Comparison of ENCODE assay signal across 12 mouse cellular contexts in genomic region chr1:171613962-171614361, GRCm38 (mm10). TPM values are rescaled to one million over a fixed set of nuclear protein-coding genes. Genes with fewer than 3 reads are reported as not detected.
DNase-seq lines count a peak whose midpoint lies in the region; ATAC-seq and TF ChIP-seq lines count a peak whose summit lies in the region.
"Had no signal": no experiment of that assay in that cellular context is flagged by ENCODE, and none has a peak within 500 bp of the region (broad histone marks: within the 10 kb centered on the region; RNA-seq: fewer than 3 reads in every experiment).

No protein-coding gene starts in this region.

- ATAC-seq in Patski, result no peak

- no peak overlapping the region for H3K27ac ChIP-seq in liver, adult 2 months (replicated peaks; ENCODE audit: insufficient read depth, low read depth, low read length)
- 0 out of 2 replicates have a peak overlapping the region, but pooled peaks have one; percentile 2 for H3K27ac ChIP-seq in macrophage
- H3K27ac ChIP-seq: midbrain, embryonic 12.5 days had no signal

- peak; percentile 30; the same call in 1 of the 2 replicates for TF ChIP-seq CTCF in liver, adult 2 months (IDR thresholded peaks at IDR 0.05; ENCODE audit: low read depth, low read length)
- TF ChIP-seq CTCF in Patski (IDR thresholded peaks at IDR 0.05), result peak; percentile 18

- H3K27me3 ChIP-seq in liver, adult 2 months (ENCODE audit: control insufficient read depth, insufficient read depth, low read length), result no peaks in the 10 kb centered on the region
- H3K27me3 ChIP-seq in Patski, result no peaks in the 10 kb centered on the region
- H3K27me3 ChIP-seq: midbrain, embryonic 12.5 days had no signal

- WGBS in liver, adult 2 months, result 10% methylated on average over 2 of the region's 2 CpGs
- WGBS in macrophage (ENCODE audit: missing documents), result 6% methylated on average over 2 of the region's 2 CpGs

- CTCF ChIA-PET in Patski (lab: Charles Lee), result interaction anchor here (1.0 kb wide), 1 partner anchor 44 kb away, joined by 3 read pairs; no protein-coding TSS in a partner anchor

- no peaks in the 10 kb centered on the region for H3K4me1 ChIP-seq in liver, adult 2 months (ENCODE audit: control insufficient read depth, insufficient read depth, low read length)
- H3K4me1 ChIP-seq: midbrain, embryonic 12.5 days had no signal

- no peak overlapping the region for H3K9ac ChIP-seq in liver, adult 2 months (ENCODE audit: low read depth, low read length)
- H3K9ac ChIP-seq: midbrain, embryonic 12.5 days had no signal

- H3K36me3 ChIP-seq in liver, adult 2 months (ENCODE audit: control insufficient read depth, insufficient read depth, low read length), result no peaks in the 10 kb centered on the region
- no peaks in the 10 kb centered on the region for H3K36me3 ChIP-seq in macrophage (ENCODE audit: inconsistent target)
- H3K36me3 ChIP-seq: midbrain, embryonic 12.5 days had no signal

- in situ Hi-C loops in Patski (cut with MboI; ENCODE audit: low pct_unique_long_range_greater_than_20kb), result no loop called here

- DNase-seq in embryo, embryonic 10.5 days (ENCODE audit: low spot score), result peak; percentile 39
- DNase-seq in embryo, embryonic 10 days (ENCODE audit: low spot score), result no peak
- no peak for DNase-seq in liver, adult 2 months (ENCODE audit: extremely low read depth, low read depth, low spot score)
- DNase-seq in liver (no peak), Patski (ENCODE audit: low read depth, low spot score) (no peak)
- no peak for DNase-seq in urinary bladder, postnatal 4 days (ENCODE audit: low spot score in 2 of 2)
- no peak for DNase-seq in gastrocnemius, postnatal 25 days
- DNase-seq: adrenal gland, postnatal 10 days had no signal

- H3K79me2 ChIP-seq in liver, adult 2 months (ENCODE audit: control insufficient read depth, insufficient read depth, low read length), result no peaks in the 10 kb centered on the region
- H3K79me2 ChIP-seq in macrophage (ENCODE audit: inconsistent target), result no peaks in the 10 kb centered on the region; the same call in 1 of the 2 replicates

- TF ChIP-seq POLR2A in liver, adult 2 months (IDR thresholded peaks at IDR 0.05; ENCODE audit: extremely low read depth, insufficient read depth, low read length), result no peak

- H3K4me3 ChIP-seq in liver, adult 2 months (ENCODE audit: insufficient read depth, low read depth, low read length), result no peak overlapping the region
- H3K4me3 ChIP-seq in macrophage (ENCODE audit: inconsistent target), result no peak overlapping the region
- H3K4me3 ChIP-seq: midbrain, embryonic 12.5 days had no signal

- POLR2A ChIA-PET in Patski (lab: Charles Lee), result no interaction called here

RNA-seq across cellular contexts. Expression of gene Ly9, which starts 6.8 kb away (rescaled TPM):
- total RNA-seq in liver, adult 2 months (2014; rRNA removed), result 1.7 and 1.8 TPM in 2 replicates
- 0.60 and 1.0 TPM in 2 replicates for polyA plus RNA-seq in liver, adult 2 months (2012; rRNA removed)
- not detected for polyA plus RNA-seq in Patski (2021)
- total RNA-seq in macrophage (2018; cell fraction: chromatin; rRNA removed), result 100 to 1,000 TPM in 23 of 26 experiments, 10 to 100 TPM in 3; 76.8 to 200 (median 144) TPM
- 100 to 1,000 TPM; 293 to 703 (median 450) TPM for total RNA-seq in macrophage (2018; cell fraction: cytosol; rRNA removed)
- total RNA-seq in macrophage (2018; cell fraction: nucleus; rRNA removed), result 100 to 1,000 TPM; 156 to 447 (median 313) TPM
- polyA plus RNA-seq in macrophage (2018), result 199 to 492 TPM (median 394 TPM) in 3 replicates
- total RNA-seq in gastrocnemius, postnatal 25 days (2021), result under 1 TPM; 0.10 to 0.27 TPM
- total RNA-seq: left cerebral cortex, postnatal 10 days had no signal
- polyA plus RNA-seq: C2C12; midbrain, embryonic 12.5 days had no signal

RNA-seq across cellular contexts. Expression of gene Slamf7, which starts 38.9 kb away (rescaled TPM):
- total RNA-seq in liver, adult 2 months (2014; rRNA removed), result 0.83 and 0.87 TPM in 2 replicates
- 0.20 and 0.45 TPM in 2 replicates for polyA plus RNA-seq in liver, adult 2 months (2012; rRNA removed)
- polyA plus RNA-seq in Patski (2021), result not detected
- total RNA-seq in macrophage (2018; cell fraction: chromatin; rRNA removed), result 1,000 to 10,000 TPM in 9 of 26 experiments, 100 to 1,000 TPM in 17; 248 to 1,912 (median 729) TPM
- total RNA-seq in macrophage (2018; cell fraction: cytosol; rRNA removed), result 1,000 to 10,000 TPM in 1 of 26 experiments, 100 to 1,000 TPM in 25; 219 to 1,276 (median 582) TPM
- total RNA-seq in macrophage (2018; cell fraction: nucleus; rRNA removed), result 1,000 to 10,000 TPM in 13 of 26 experiments, 100 to 1,000 TPM in 13; 184 to 2,064 (median 1,037) TPM
- polyA plus RNA-seq in macrophage (2018), result 92.5 to 257 TPM (median 179 TPM) in 3 replicates
- not detected for total RNA-seq in gastrocnemius, postnatal 25 days (2021)
- polyA plus RNA-seq: C2C12; midbrain, embryonic 12.5 days had no signal

RNA-seq across cellular contexts. Expression of gene Cd244a, which starts 55.0 kb away (rescaled TPM):
- total RNA-seq in liver, adult 2 months (2014; rRNA removed), result 0.40 and 0.46 TPM in 2 replicates
- 0.17 TPM in 1 of 2 replicates, not detected in the other for polyA plus RNA-seq in liver, adult 2 months (2012; rRNA removed)
- polyA plus RNA-seq in Patski (2021) (not detected), macrophage (2018) (2.6 to 6.3 TPM (median 2.7 TPM) in 3 replicates)
- total RNA-seq in macrophage (2018; cell fraction: chromatin; rRNA removed), result 10 to 100 TPM in 14 of 26 experiments, 1 to 10 TPM in 12; 3.1 to 28.0 (median 11.2) TPM
- 1 to 10 TPM; 1.7 to 6.0 (median 3.1) TPM for total RNA-seq in macrophage (2018; cell fraction: cytosol; rRNA removed)
- total RNA-seq in macrophage (2018; cell fraction: nucleus; rRNA removed), result 10 to 100 TPM in 18 of 26 experiments, 1 to 10 TPM in 8; 4.2 to 27.9 (median 11.0) TPM
- not detected for total RNA-seq in gastrocnemius, postnatal 25 days (2021)
- total RNA-seq: left cerebral cortex, postnatal 10 days had no signal
- polyA plus RNA-seq: C2C12; midbrain, embryonic 12.5 days had no signal

Comparison
In these comparisons a context has a peak if more than half of its experiments do, and no peak if none do; other contexts are left out.
1. RNA of gene Ly9, which starts 6.8 kb away (polyA plus RNA-seq): 199 to 492 TPM in macrophage; 0.60 to 1.0 TPM in liver, adult 2 months and not detected in Patski (single experiment); every median in the first group is over 10 times any median in the second.
2. RNA of gene Slamf7, which starts 38.9 kb away (polyA plus RNA-seq): 92.5 to 257 TPM in macrophage; 0.20 to 0.45 TPM in liver, adult 2 months and not detected in Patski (single experiment); every median in the first group is over 10 times any median in the second.